Mouse (Mus musculus) adrenal gland, adult (tissue): ENCODE data around the gene AI661453.

ENCODE experiments used
- DNase-seq, 2 experiments: peaks; one replicate each; pipeline ENCODE4 v3.0.0; 2022 to 2023; ENCODE audit warnings: low spot score in 1 of 2; ENCODE audit not compliant: inconsistent age in 2 of 2

AI661453 gene

GRCm38 (mm10) chr17:47440359-47440890 is 4.0 kb downstream of the AI661453 start:
- DNase-seq = no peak

- DNase-seq = no peak
Observed at GRCm38 (mm10) chr17:47441296-47442051, 5.1 kb downstream of the AI661453 start.

GRCm38 (mm10) chr17:47442271-47442670 is 5.9 kb downstream of the AI661453 start:
- no peak for DNase-seq

- DNase-seq = no peak
Observed at GRCm38 (mm10) chr17:47444113-47444512, 7.7 kb downstream of the AI661453 start.

- DNase-seq = no peak
Observed at GRCm38 (mm10) chr17:47445518-47445917, 9.1 kb downstream of the AI661453 start.

- no peak for DNase-seq
Observed at GRCm38 (mm10) chr17:47446025-47446424, 9.6 kb downstream of the AI661453 start.

- DNase-seq = no peak
Observed at GRCm38 (mm10) chr17:47446561-47446960, 10.1 kb downstream of the AI661453 start.

- no peak for DNase-seq
Observed at GRCm38 (mm10) chr17:47448523-47449372, 12.3 kb downstream of the AI661453 start.

GRCm38 (mm10) chr17:47449432-47449831 is 13.0 kb downstream of the AI661453 start:
- no peak for DNase-seq

- DNase-seq = no peak
Observed at GRCm38 (mm10) chr17:47450239-47450638, 13.8 kb downstream of the AI661453 start.

- peak; percentile 21 to 68 for DNase-seq
Observed at GRCm38 (mm10) chr17:47450880-47451565, 14.6 kb downstream of the AI661453 start.

GRCm38 (mm10) chr17:47452886-47453285 is 16.5 kb downstream of the AI661453 start:
- DNase-seq = no peak

GRCm38 (mm10) chr17:47454675-47455074 is 18.3 kb downstream of the AI661453 start:
- DNase-seq = no peak

GRCm38 (mm10) chr17:47458310-47458709 is 21.9 kb downstream of the AI661453 start:
- no peak for DNase-seq

GRCm38 (mm10) chr17:47458936-47459335 is 22.5 kb downstream of the AI661453 start:
- no peak for DNase-seq

- no peak for DNase-seq
Observed at GRCm38 (mm10) chr17:47459341-47459919, 23.0 kb downstream of the AI661453 start.

- no peak for DNase-seq
Observed at GRCm38 (mm10) chr17:47461688-47462087, 25.3 kb downstream of the AI661453 start.

- no peak for DNase-seq
Observed at GRCm38 (mm10) chr17:47462209-47462608, 25.8 kb downstream of the AI661453 start.

GRCm38 (mm10) chr17:47462728-47463388 is 26.4 kb downstream of the AI661453 start:
- no peak for DNase-seq

GRCm38 (mm10) chr17:47464248-47464965 is 28.0 kb downstream of the AI661453 start:
- DNase-seq = no peak
